In genomic region chr11:47224148-47224547, GRCm38 (mm10) we compare ENCODE assay signal across 19 mouse cellular contexts.
DNase-seq lines count a peak whose midpoint lies in the region; ATAC-seq lines count a peak whose summit lies in the region.
"Had no signal": no experiment of that assay in that cellular context is flagged by ENCODE, and none has a peak within 500 bp of the region (broad histone marks: within the 10 kb centered on the region; RNA-seq: fewer than 3 reads in every experiment).

No protein-coding gene starts in this region.

- ATAC-seq in midbrain, embryonic 11.5 days (ENCODE audit: low FRiP score) = no peak
- no peak for ATAC-seq in midbrain, embryonic 16.5 days
- ATAC-seq: activated CD4-positive, CD25-positive, alpha-beta regulatory T cell, adult 4 months; CD4-positive, CD25-positive, alpha-beta regulatory T cell, adult 4 months; Patski had no signal

- WGBS in heart, embryonic 10.5 days = 86% methylated on average over 2 of the region's 2 CpGs
- WGBS in midbrain, embryonic 11.5 days = 91% methylated on average over 2 of the region's 2 CpGs
- 93% methylated on average over 2 of the region's 2 CpGs for WGBS in midbrain, embryonic 16.5 days

- no peak overlapping the region for H3K4me2 ChIP-seq in midbrain, embryonic 11.5 days
- H3K4me2 ChIP-seq in midbrain, embryonic 16.5 days (ENCODE audit: low read length) = no peak overlapping the region

- DNase-seq in heart, adult 11 months = peak; percentile 76
- DNase-seq in heart, embryonic 10.5 days (ENCODE audit: low spot score) = no peak
- peak; percentile 60 for DNase-seq in midbrain, embryonic 11.5 days (ENCODE audit: low spot score, missing footprints)
- DNase-seq: adrenal gland, adult 2 months; adrenal gland, adult 8-10 months; adrenal gland, postnatal 10 days; adrenal gland, postnatal 14 days; adrenal gland, postnatal 25 days; adrenal gland, postnatal 36 days; B cell, adult 2 months; cerebellum, adult 11 months; cerebellum, adult 11-12 months; cerebellum, adult 18-20 months had no signal

- no peaks in the 10 kb centered on the region for H3K27me3 ChIP-seq in heart, embryonic 10.5 days (ENCODE audit: insufficient read depth, poor library complexity, severe bottlenecking)
- H3K27me3 ChIP-seq in midbrain, embryonic 11.5 days (ENCODE audit: control insufficient read depth, insufficient read depth, low read length) = no peaks in the 10 kb centered on the region
- H3K27me3 ChIP-seq in midbrain, embryonic 16.5 days (ENCODE audit: control insufficient read depth, insufficient read depth, low read depth, low read length) = no peaks in the 10 kb centered on the region
- H3K27me3 ChIP-seq: CH12.LX, Patski had no signal

- H3K4me1 ChIP-seq in heart, embryonic 10.5 days = no peaks in the 10 kb centered on the region
- H3K4me1 ChIP-seq in midbrain, embryonic 11.5 days (ENCODE audit: control insufficient read depth, insufficient read depth, low read length) = no peaks in the 10 kb centered on the region
- no peaks in the 10 kb centered on the region for H3K4me1 ChIP-seq in midbrain, embryonic 16.5 days (ENCODE audit: control insufficient read depth, insufficient read depth, low read length)

- no peaks in the 10 kb centered on the region for H3K36me3 ChIP-seq in heart, embryonic 10.5 days
- H3K36me3 ChIP-seq in midbrain, embryonic 11.5 days (ENCODE audit: control insufficient read depth, insufficient read depth, low read length) = no peaks in the 10 kb centered on the region
- no peaks in the 10 kb centered on the region for H3K36me3 ChIP-seq in midbrain, embryonic 16.5 days (ENCODE audit: control insufficient read depth, insufficient read depth, low read length)
- H3K36me3 ChIP-seq: G1E had no signal

- H3K27ac ChIP-seq in heart, embryonic 10.5 days = no peak overlapping the region
- no peak overlapping the region for H3K27ac ChIP-seq in midbrain, embryonic 11.5 days (ENCODE audit: low read depth, low read length)
- no peak overlapping the region for H3K27ac ChIP-seq in midbrain, embryonic 16.5 days (ENCODE audit: low read length)

- H3K9me3 ChIP-seq in heart, embryonic 10.5 days = no peaks in the 10 kb centered on the region
- H3K9me3 ChIP-seq in midbrain, embryonic 11.5 days (ENCODE audit: control insufficient read depth, low read length) = no peaks in the 10 kb centered on the region
- no peaks in the 10 kb centered on the region for H3K9me3 ChIP-seq in midbrain, embryonic 16.5 days (replicated peaks; ENCODE audit: control insufficient read depth, low read length, poor library complexity, severe bottlenecking)

- H3K4me3 ChIP-seq in heart, embryonic 10.5 days = no peak overlapping the region
- H3K4me3 ChIP-seq in midbrain, embryonic 11.5 days (ENCODE audit: low read depth, low read length) = no peak overlapping the region
- H3K4me3 ChIP-seq in midbrain, embryonic 16.5 days (ENCODE audit: low read depth, low read length) = no peak overlapping the region

- H3K9ac ChIP-seq in midbrain, embryonic 11.5 days (ENCODE audit: low read length) = no peak overlapping the region
- H3K9ac ChIP-seq in midbrain, embryonic 16.5 days (ENCODE audit: low read depth, low read length) = no peak overlapping the region
